Mouse (Mus musculus): ENCODE measurements around the gene Myo3b.

Myo3b gene

DNA sequence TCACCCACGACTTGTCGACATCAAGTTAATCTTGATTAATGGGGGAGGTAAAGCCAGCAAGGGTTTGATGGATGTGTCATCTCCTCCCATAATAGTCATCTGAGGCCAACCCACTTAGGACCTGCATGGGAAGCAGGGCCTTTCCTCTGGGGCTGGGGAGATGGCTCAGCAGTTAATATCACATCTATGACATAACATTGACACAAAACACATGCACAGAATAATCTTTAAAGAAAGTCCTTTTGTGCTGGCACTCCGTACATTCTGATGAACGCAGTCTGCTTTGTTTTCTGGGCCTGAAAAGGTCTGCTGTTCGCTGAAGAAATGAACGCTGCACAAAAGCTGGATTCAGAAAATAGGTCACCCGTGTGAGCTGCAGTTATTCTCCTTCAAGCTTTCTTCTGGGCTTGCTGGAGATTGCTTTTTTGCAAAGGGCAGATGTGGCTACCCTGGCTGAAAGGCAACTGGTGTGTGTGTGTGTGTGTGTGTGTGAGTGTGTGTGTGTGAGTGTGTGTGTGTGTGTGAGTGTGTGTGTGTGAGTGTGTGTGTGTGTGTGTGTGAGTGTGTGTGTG is 26.9 kb downstream of the Myo3b start:
- CTCF ChIA-PET = no interaction called here

DNA sequence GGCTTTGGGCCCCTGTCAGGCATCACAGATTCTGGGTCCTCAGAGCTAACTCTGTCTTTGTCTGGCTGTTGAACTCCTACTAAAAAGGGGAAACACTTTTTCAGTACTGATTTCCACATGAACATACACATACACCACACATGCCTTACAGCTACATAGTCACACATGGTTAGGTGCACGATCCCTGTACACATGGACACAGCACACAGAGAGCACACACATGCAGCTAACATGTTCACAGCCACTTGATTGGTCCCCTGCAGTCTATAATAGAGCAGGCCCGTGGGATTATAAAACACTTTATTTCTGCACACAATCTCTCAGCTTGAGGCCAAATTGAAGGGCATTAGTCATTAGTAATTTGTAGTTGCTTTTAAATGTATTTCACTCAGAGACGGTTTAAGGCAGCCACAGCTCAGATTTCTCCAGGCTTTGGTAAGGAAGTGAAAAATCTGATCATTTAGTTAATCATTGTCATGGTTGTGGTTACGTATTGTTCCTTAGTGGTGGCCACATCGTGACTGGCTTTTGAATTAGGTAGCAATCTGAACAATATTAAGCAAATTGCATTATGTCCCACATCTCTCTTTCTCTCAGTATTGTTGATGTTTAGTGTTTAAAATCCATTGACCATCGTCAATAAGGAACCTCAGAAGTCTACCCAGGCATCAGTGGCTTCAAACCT is 27.6 kb downstream of the Myo3b start:
- CTCF ChIA-PET = no interaction called here

DNA sequence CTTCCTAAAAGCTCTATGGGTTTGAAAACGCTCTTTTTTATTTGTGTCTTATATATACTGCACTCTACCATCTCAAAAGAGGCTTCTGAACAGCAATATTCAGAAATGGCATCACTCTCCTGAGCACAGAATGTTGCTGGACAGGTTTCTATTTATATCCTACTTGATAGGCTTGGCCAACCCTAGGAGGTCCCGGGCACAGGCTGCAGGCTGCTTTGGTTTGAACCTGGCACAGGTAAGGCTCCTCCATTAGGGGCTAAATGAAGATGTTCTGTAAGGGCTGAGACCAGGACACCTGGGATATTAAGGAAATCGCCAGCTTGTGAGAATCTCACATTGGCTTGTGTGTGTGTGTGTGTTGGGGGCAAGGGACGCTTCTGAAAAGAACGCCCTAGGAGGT is 30.9 kb downstream of the Myo3b start:
- CTCF ChIA-PET = no interaction called here

DNA sequence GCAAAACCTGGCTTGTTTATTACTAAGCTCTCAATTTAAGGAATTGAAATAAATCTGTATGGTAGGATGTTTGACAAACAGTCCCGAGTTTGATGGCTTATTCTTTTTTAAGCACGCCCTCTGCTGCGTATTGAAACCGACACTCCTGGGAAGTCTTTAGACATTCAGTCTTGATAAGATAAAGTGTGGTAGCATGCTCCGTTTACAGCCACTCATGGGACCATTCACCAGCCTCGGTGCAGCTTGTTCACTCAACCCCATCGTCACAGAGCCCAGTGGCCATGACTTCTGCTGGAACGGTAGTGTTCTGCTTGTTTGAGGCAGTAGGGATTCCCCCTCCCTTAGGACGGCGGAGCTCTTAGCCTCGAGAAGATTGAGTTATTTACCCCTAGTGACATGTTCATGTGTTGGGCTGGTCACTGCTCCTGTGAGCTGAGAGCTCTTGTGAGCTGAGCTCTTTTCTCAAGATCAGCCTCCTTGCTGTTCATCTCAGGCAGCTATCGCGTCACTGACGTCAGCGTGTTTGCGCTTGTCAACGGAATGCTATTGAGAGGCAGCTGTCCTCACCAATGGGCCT is 44.6 kb downstream of the Myo3b start:
- CTCF ChIA-PET = no interaction called here

DNA sequence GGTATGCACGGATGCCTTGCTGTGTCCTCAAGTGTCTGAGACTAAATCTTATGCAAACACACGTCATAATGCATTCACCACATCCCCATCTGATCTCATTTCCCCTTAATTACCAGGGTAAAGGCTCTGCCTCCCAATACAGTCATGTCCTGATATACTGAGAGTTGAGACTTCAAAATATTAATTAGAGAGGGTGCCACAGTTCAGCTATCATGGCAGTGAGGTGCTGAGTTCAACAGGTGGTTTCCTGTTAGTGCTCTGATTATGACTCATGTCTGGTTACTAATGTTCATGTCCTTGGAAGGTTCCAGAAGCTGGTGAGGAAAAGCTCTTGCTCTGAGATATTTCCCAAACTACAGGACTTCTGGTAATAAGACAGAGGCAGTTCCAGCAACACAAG is 52.3 kb downstream of the Myo3b start:
- CTCF ChIA-PET = interaction anchor here (0.6 kb wide), 1 partner anchor 37 kb away, joined by 4 read pairs; no protein-coding TSS in a partner anchor

DNA sequence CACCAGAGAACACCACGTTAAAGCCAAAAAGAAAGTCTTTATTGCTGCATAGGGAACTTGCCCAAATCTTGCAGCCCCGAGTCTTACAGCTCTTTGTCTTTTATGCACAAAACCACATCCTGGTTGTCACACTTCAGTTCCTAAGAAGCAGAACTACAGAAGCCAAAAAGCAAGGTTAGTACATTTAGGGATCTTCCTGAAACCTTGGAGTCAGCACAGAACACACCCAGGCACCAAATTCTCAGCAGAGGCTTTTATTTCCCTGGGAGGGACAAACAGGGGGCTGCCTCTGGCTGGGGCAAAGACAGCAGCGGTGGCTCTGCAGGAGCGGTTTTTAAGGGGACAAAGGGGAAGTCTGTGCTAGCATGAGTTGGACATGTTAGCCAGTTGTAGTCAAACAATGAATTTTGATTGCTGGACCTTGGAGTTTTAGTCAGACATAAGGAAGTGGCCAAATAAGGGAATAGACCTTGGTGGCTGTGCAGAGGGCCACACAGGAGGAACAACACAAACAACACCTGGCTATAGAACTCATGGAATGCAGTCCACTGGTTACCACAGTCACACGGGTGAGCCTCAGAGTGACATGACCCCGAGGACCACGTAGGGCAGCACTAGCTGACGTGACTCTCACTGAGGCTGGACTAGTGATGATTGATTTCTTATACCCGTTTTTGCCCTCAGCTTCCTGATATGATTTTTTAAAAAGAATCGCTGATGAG is 53.0 kb downstream of the Myo3b start:
- CTCF ChIA-PET = interaction anchor here (0.6 kb wide), 1 partner anchor 33 kb away, joined by 9 read pairs; no protein-coding TSS in a partner anchor

DNA sequence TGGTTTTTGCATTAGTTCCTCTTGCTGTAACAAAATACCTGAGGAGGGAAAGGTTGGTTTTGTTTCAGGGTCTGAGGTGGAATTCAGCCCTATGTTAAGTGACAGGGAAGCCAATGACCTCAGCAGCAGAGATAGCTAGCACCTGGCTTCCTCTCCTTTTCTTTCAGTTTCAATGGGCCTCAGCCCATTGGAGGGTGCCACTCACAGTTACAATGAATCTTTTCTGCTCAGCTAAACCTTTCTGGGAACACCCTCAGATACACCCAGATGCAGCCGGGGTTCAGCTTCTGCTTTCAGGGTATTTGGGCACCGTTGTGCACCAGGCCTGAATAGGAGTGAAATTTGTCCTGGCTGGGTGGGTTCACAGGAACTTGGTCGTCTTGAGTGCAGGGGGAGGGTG is 53.7 kb downstream of the Myo3b start:
- CTCF ChIA-PET = interaction anchor here (0.5 to 0.7 kb wide), 3 partner anchors 32 to 987 kb away, joined by 4 to 10 read pairs (median 9); no protein-coding TSS in a partner anchor

DNA sequence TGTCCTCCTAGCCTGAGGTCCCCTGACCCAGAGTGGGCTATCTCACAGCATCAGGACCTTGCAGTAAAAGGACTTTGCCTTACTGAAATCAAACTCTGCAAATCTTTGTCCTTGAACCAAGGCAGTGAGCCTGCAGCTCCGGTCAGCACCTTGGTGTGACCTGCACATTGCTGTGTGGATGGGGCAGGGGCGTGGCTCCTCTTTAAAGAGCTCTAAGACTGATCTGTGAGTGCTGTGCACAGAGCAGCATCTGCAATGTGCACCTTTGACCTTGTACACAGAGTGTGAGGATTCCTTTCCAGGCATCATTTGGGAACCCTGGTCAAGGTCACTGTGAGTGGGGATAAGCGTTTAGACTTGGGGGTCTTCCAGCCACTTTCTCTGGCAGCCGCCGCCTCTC is 55.5 kb downstream of the Myo3b start:
- CTCF ChIA-PET = no interaction called here

DNA sequence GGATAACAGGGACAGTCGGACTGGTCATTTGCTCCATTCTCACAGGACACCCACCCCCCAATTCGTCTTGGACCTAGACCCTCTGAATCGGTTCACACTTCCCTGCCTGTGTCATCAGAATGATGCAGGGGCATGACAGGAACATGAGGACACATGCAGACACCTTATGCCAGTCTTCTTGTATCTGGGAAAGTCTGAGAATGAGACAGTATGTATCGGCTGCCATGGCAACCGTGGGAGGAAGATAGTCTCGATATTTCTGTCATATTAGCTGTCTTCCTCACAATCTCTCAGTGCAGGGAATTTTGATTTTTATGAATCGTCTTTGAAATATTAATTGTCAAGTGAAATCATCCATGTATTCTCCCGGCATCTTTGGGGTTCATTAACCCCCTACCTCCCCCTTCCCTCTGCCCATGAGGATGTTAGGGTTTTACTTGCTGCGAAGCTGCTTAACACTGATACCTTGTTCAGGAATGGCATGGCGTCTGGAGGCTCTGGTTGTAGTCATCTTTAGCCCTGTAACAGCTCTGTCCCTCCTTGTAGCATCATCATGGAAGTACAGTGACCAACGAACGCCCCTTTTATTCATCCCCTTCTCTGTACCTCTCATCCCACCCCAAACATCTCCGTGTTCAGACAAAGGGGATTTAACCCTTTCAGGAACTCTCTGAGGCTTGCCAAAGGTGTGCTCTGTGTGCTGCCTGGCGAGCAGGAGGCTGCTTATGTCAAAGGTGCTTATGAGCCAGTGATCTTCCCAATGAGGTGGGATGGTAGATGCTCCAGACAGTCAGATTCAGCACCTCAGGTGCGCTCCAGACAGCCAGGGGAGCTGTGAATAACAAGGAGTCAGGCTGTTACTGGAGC is 58.5 kb downstream of the Myo3b start:
- CTCF ChIA-PET = interaction anchor here (0.6 kb wide), 1 partner anchor 409 kb away, joined by 17 read pairs; no protein-coding TSS in a partner anchor

DNA sequence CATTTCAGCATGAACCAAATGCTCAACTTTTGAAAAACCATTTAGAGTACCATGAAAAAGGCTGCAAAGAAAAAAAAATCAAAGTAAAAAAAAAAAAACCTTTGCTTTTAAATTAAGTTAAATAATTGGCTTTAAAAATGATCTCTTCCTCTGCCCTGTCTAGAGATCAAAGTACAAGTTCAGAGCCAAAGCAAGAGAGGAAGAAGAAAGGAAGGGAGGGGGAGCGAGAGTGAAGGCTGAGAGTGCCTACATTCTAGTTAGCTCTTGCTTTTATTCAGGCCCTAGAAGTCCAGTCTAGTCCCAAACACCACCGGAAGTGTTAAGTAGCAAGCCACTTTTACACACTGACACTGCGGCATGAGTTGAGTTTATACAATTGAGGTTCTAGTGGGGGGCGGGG is 60.5 kb downstream of the Myo3b start:
- CTCF ChIA-PET = no interaction called here

DNA sequence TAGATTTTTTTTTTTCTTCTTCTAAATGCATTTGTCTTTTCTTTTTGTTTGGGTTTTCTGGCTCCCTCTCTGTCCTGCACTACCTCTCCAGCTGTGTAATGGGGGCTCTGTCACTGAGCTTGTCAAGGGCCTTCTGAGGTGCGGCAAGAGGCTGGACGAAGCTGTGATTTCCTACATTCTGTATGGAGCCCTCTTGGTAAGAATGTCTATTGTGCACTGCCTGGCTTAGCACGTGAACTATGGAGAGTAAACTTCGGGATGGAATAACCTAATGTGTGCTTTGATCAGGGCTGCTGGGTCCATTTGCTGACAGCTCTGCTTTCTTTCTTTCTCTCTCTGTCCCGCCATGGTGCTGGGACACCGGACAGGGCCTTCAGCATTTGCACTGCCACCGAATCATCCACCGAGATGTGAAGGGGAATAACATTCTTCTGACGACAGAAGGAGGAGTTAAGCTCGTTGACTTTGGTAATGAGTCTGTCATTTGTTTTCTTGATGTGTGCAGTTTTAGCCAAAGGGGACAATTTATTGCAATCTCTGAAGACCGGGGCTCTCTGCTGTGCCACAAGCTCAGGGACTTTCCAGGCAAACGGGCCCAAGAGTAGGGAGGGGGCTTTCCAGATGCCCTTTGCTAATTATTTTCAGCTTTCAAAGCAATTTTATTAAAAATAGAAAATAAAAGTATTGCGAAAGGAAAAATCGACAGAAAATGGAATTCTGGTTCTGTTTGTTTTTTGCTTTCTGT is 66.5 kb downstream of the Myo3b start:
- CTCF ChIA-PET = interaction anchor here (0.5 to 0.7 kb wide), 2 partner anchors 36 to 171 kb away, joined by 3 to 8 read pairs; no protein-coding TSS in a partner anchor

DNA sequence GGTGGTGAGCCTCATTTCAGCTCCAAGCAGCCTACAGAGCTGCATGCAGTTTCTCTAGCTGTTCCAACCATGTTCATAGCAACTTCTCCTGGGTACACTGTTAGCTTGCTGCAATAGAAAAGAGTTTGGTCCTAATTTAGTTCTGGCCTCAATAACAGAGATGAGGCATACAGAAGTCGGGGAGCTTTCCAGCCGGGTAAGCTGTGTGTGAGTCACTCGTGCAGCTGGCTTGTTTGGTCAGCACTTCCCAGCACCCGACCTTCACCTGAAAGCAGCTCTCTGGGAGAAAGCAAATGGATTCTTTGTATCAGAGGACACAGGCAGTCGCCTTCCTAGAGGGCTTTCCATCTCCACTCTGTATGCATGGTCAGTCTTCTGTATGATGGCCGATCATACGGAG is 70.1 kb downstream of the Myo3b start:
- CTCF ChIA-PET = no interaction called here

DNA sequence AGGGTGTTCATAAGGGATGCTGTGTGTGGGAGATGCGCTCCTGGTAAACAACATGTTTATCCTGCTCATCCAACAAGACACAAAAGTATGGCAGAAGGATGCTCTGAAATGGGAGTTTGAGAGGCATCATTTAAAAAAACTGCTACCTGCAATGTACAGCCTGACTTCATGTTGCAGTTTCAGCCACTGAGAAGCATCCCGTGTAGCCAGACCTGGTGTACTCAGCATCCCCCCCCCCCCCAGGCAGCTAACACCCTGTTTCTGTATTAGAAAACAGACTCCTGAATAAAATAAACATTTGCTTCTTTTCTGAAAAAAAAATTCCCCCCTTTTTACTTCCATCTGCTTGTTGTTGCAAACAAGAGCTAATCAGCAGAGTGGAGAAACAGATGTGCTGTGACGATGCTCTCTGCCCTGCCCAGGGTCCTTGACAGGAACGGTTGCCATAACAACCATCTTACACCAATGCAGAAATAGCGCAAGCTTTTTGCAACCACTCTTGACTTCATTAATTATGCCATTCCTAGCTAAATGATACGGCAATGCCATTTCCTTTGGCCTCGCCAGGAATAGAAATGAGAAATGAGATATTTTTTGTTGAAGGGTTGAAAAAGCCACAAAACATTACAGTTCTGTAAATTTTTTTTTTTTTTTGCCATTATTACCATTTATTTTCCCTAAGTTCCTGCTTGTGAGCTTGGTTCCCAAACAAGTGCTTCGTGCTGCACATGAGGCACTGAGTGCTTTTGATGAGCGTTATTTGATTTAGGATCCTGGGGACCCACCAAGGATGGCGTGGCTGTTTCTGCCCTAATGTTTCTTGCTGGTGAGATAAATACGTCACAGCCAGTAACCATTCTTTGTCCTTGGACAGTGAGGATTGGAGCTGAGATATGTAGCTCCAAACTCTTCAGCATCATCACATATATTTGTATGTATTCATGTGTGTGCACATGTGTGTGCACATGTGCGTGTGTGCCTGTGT is 75.2 kb downstream of the Myo3b start:
- CTCF ChIA-PET = interaction anchor here (0.5 kb wide), 1 partner anchor 127 kb away, joined by 3 read pairs; no protein-coding TSS in a partner anchor

DNA sequence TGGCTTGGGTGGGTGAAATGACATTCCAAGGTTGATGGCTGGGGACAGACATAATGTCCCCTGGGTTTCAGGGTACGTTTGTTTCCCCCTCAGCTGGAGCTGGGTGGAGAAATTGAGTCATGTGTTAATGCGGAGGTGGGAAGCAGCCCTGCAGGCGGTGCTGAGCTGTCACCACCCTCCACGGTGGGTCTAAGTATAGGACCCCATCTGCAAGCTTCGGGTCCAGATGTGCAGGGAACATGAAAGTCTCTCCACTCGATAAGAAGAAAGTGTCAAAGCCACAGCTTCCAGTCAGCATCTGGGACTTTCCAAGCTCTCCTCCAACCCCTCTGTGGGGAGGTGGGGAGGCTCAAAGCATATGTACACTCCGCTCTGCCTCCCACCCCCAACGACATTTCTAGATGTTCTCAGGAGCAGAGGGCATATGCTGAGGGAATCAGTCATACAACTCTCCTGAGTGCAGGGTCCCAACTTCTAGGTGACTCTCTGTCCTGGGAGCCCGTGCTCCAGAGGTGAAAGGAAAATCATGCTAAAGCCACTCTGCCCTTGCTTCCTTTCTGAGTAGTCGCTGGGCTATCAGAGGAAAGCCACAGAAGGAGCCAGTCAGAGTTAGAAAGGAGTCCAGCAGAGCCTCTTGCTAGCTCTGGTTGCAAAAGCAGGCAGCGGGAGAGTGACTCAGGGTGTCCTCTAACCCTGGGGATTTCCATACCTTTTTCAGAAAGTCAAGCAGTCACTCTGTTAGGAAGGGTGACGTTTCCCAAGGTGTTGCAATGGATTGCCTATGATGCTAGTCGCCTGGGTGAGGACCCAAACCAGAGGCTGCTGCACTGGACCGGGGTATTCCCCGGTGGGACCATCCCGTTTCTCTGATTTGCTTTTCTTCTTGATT is 79.7 kb downstream of the Myo3b start:
- CTCF ChIA-PET = no interaction called here

DNA sequence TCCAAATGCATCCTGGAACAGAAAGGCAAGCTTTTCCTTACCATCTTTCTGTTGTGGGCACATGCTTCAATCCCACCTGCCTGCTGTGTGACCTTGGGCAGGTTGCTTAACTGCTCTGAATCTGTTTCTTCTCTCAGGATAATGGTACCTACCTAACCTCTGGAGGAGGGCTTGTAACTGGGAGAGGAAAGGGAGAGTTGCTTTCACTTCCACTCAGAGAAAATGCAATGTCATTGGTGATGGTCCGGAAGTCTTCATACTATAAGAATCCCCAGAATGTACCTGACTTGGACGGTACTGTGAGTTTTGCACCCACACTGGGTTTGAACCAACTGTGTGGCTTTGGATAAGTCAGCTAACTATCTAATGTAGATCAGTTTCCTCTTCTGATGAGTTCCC is 80.3 kb downstream of the Myo3b start:
- CTCF ChIA-PET = no interaction called here

DNA sequence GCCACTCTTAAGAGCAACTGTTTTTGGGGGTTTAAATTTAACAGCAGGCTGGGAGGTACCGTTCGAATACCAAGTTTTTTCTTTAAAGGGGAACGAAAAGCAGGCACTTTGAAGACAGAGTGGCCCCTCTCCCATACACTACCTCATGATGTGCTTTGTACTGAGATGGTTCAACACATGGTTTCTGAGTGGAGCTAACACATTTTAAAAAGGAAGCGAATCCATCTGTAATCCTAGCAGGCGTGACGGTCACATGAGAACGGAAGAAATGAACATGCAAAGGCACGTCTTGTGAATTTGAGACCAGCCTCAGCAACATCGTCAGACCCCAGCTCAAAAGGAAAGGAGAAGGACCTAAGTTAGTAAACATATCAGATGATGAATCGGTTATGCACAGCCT is 87.4 kb downstream of the Myo3b start:
- CTCF ChIA-PET = interaction anchor here (0.5 to 0.7 kb wide), 4 partner anchors 34 to 889 kb away, joined by 4 to 17 read pairs (median 10); no protein-coding TSS in a partner anchor

DNA sequence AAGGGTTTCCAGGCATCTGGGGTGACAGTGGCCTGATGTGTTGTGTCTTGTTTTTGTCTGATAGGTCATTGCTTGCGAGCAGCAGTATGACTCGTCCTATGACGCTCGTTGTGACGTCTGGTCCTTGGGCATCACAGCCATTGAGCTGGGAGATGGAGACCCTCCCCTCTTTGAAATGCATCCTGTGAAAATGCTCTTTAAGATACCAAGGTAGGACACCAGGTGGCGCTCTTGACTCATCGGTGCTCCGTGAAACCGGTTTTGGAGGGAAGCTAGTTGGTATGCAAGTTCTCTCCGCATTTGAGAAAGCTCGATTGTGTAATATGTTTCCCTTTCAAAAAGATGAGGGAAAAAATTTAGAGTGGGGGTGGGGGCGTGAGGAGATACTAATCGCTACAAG is 87.9 kb downstream of the Myo3b start:
- CTCF ChIA-PET = interaction anchor here (0.5 to 1.2 kb wide), 6 partner anchors 34 to 889 kb away, joined by 3 to 17 read pairs (median 6); no protein-coding TSS in a partner anchor
